Mouse (Mus musculus): Measurements from ENCODE around the gene Ypel5. TPM values are rescaled to one million over a fixed set of nuclear protein-coding genes. Genes with fewer than 3 reads are reported as not detected.

The Ypel5 gene
- 6.5 and 8.9 TPM in 2 replicates for total RNA-seq (2012; rRNA removed)
- total RNA-seq (2014; rRNA removed): 15.7 and 16.1 TPM in 2 replicates
- polyA plus RNA-seq (2012; ENCODE audit: insufficient read length, low read depth): 12.3 and 14.3 TPM in 2 replicates

- peak; percentile 99 for DNase-seq (ENCODE audit: extremely low read depth)
- H3K4me2 ChIP-seq (ENCODE audit: insufficient read depth, low read depth, poor library complexity, severe bottlenecking): peak within 1 kb of the TSS; percentile 46
- in situ Hi-C loops (cut with MboI; ENCODE audit: low pct_ligation_motif_present, low pct_unique_long_range_greater_than_20kb, low sequenced_read_pairs): no loop called here
- TF ChIP-seq MXI1 (IDR thresholded peaks at IDR 0.05; ENCODE audit: low read depth, low read length) (peak; percentile 98), ELF1 (IDR thresholded peaks at IDR 0.05; ENCODE audit: low read depth, low read length) (peak; percentile 71), NELFE (IDR thresholded peaks at IDR 0.05; ENCODE audit: low read depth, low read length) (no peak), MYC (IDR thresholded peaks at IDR 0.05; ENCODE audit: low read depth, low read length) (peak; percentile 35; the same call in 1 of the 2 replicates), TBP (conservative IDR thresholded peaks at IDR 0.05; ENCODE audit: low read depth, low read length) (no peak), UBTF (IDR thresholded peaks at IDR 0.05; ENCODE audit: low read depth, low read length) (no peak), TCF12 (IDR thresholded peaks at IDR 0.05; ENCODE audit: low read depth, low read length) (no peak), HCFC1 (IDR thresholded peaks at IDR 0.05; ENCODE audit: low read depth, low read length) (peak; percentile 67), GABPA (IDR thresholded peaks at IDR 0.05; ENCODE audit: insufficient replicate concordance, low read depth, low read length) (no peak), IRF4 (IDR thresholded peaks at IDR 0.05; ENCODE audit: low read depth, low read length) (peak; percentile 53; the same call in 1 of the 2 replicates), RCOR1 (conservative IDR thresholded peaks at IDR 0.05; ENCODE audit: low read depth, low read length) (0 out of 2 replicates have a peak, but pooled peaks have one; percentile 13), NRF1 (IDR thresholded peaks at IDR 0.05; ENCODE audit: low read depth, low read length) (no peak), KAT2A (IDR thresholded peaks at IDR 0.05; ENCODE audit: insufficient replicate concordance, low read length) (no peak), MAZ (IDR thresholded peaks at IDR 0.05; ENCODE audit: low read depth, low read length) (peak; percentile 93), PAX5 (IDR thresholded peaks at IDR 0.05; ENCODE audit: low read length) (no peak), ZMIZ1 (IDR thresholded peaks at IDR 0.05; ENCODE audit: low read depth, low read length) (no peak), MEF2A (IDR thresholded peaks at IDR 0.05; ENCODE audit: borderline replicate concordance, low read depth, low read length) (peak; percentile 66), POLR2AphosphoS2 (IDR thresholded peaks at IDR 0.05; ENCODE audit: low read depth, low read length) (no peak), POLR2A (IDR thresholded peaks at IDR 0.05; ENCODE audit: low read depth, low read length) (no peak; the same call in 1 of the 2 replicates), MAX (IDR thresholded peaks at IDR 0.05; ENCODE audit: low read length) (peak; percentile 99), ETS1 (conservative IDR thresholded peaks at IDR 0.05; ENCODE audit: low read depth, low read length) (peak; percentile 92), E2F4 (IDR thresholded peaks at IDR 0.05; ENCODE audit: insufficient replicate concordance, low read depth, low read length) (no peak), CHD1 (IDR thresholded peaks at IDR 0.05; ENCODE audit: low read depth, low read length) (no peak), USF1 (IDR thresholded peaks at IDR 0.05; ENCODE audit: low read depth, low read length) (peak; percentile 61), BHLHE40 (IDR thresholded peaks at IDR 0.05; ENCODE audit: low read depth, low read length) (peak; percentile 99), SIN3A (IDR thresholded peaks at IDR 0.05; ENCODE audit: low read length) (peak; percentile 100), CHD2 (IDR thresholded peaks at IDR 0.05; ENCODE audit: low read length) (peak; percentile 87), SMC3 (IDR thresholded peaks at IDR 0.05; ENCODE audit: low read depth, low read length) (peak; percentile 44; the same call in 1 of the 2 replicates), USF2 (conservative IDR thresholded peaks at IDR 0.05; ENCODE audit: low read depth, low read length) (no peak), MAFK (IDR thresholded peaks at IDR 0.05; ENCODE audit: insufficient replicate concordance, low read length) (0 out of 2 replicates have a peak, but pooled peaks have one; percentile 15), EP300 (IDR thresholded peaks at IDR 0.05; ENCODE audit: low read length) (no peak), ZKSCAN1 (IDR thresholded peaks at IDR 0.05; ENCODE audit: borderline replicate concordance, low read depth, low read length) (no peak), ZNF384 (IDR thresholded peaks at IDR 0.05; ENCODE audit: low read depth, low read length) (no peak; the same call in 1 of the 2 replicates), RAD21 (IDR thresholded peaks at IDR 0.05; ENCODE audit: low read depth, low read length) (peak; percentile 58), JUND (conservative IDR thresholded peaks at IDR 0.05; ENCODE audit: low read depth, low read length) (no peak), ZC3H11A (IDR thresholded peaks at IDR 0.05; ENCODE audit: low read depth, low read length) (no peak), JUN (IDR thresholded peaks at IDR 0.05; ENCODE audit: insufficient read depth, low read depth, low read length) (no peak)
These were observed at the start of gene Ypel5 for GRCm38 (mm10) chr17:72836158-72837115. Gene Ypel5, plus strand, starts transcription at chr17:72836453.

More at GRCm38 (mm10) chr17:72836158-72837115, at the start of gene Ypel5:
- Histone ChIP-seq H3K9ac (ENCODE audit: insufficient read depth, low read depth) (peak within 1 kb of the TSS; percentile 97), H3K4me1 (ENCODE audit: control insufficient read depth in 1 of 2, insufficient read depth in 2 of 2) (peaks cover 0 to 17% of the 10 kb centered on the region in 2 experiments; a peak in 3 of 4 replicates), H3K36me3 (replicated peaks in 1 of 2; ENCODE audit: control insufficient read depth in 1 of 2, insufficient read depth in 1 of 2, low read length in 1 of 2) (peaks cover 0 to 8% of the 10 kb centered on the region in 2 experiments), H3K79me2 (replicated peaks; ENCODE audit: control insufficient read depth, extremely low read depth, insufficient read depth, poor library complexity, severe bottlenecking) (no peaks in the 10 kb centered on the region; the same call in 1 of the 2 replicates), H3K9me3 (replicated peaks; ENCODE audit: low read length) (no peaks in the 10 kb centered on the region), H3K4me3 (replicated peaks in 1 of 3; ENCODE audit: low read depth in 2 of 3, low read length in 2 of 3, poor library complexity in 1 of 3) (peak within 1 kb of the TSS; percentile 76 to 85 (median 85)), H3K27ac (ENCODE audit: insufficient read depth, low read depth) (peak within 1 kb of the TSS; percentile 72), H3K27me3 (replicated peaks) (peaks cover 3% of the 10 kb centered on the region)
- dilution Hi-C loops (cut with MboI; ENCODE audit: extremely low pct_ligation_motif_present, extremely low pct_unique_long_range_greater_than_20kb, low sequenced_read_pairs): no loop called here
